Mouse (Mus musculus): Measurements from ENCODE around the gene Gab1. TPM values are rescaled to one million over a fixed set of nuclear protein-coding genes. Genes with fewer than 3 reads are reported as not detected.
A peak's percentile ranks its signal among the peaks of the same experiment; 100 is the strongest.

Gab1 gene
- total and polyA plus RNA-seq, 3 experiments: 32.6 to 40.2 (median 38.3) TPM

GRCm38 (mm10) chr8:80871400-80871799 lies 8.9 kb downstream of the Gab1 start:
- Histone ChIP-seq H3K9ac (ENCODE audit: low read depth, low read length) (no peak overlapping the region), H3K4me3 (no peak overlapping the region), H3K79me2 (replicated peaks; ENCODE audit: control insufficient read depth, insufficient read depth, low read length) (peaks cover 12% of the 10 kb centered on the region), H3K4me1 (ENCODE audit: control insufficient read depth, insufficient read depth, low read length) (peaks cover 29% of the 10 kb centered on the region), H3K36me3 (ENCODE audit: control insufficient read depth, insufficient read depth, low read length) (peaks cover 15% of the 10 kb centered on the region), H3K27ac (no peak overlapping the region), H3K27me3 (ENCODE audit: control insufficient read depth, insufficient read depth, low read length) (no peaks in the 10 kb centered on the region)
- intact Hi-C loops (cut with DNase I): no loop called here
- TF ChIP-seq POLR2A (IDR thresholded peaks at IDR 0.05; ENCODE audit: insufficient read depth, low read depth, low read length) (no peak), EP300 (IDR thresholded peaks at IDR 0.05; ENCODE audit: insufficient read depth, low read depth, low read length) (no peak), CTCF (IDR thresholded peaks at IDR 0.05) (no peak)
- DNase-seq: no peak
- WGBS: 85% methylated on average over 6 of the region's 6 CpGs

- no peak overlapping the region for H3K9ac ChIP-seq (ENCODE audit: low read depth, low read length)
These were observed 9.6 kb downstream of the Gab1 start for GRCm38 (mm10) chr8:80870535-80871204.

GRCm38 (mm10) chr8:80869881-80870328 lies 10.4 kb downstream of the Gab1 start:
- Histone ChIP-seq H3K36me3 (ENCODE audit: control insufficient read depth, insufficient read depth, low read length) (peaks cover 23% of the 10 kb centered on the region), H3K27ac (peak overlapping the region; percentile 78), H3K4me1 (ENCODE audit: control insufficient read depth, insufficient read depth, low read length) (peaks cover 34% of the 10 kb centered on the region), H3K79me2 (replicated peaks; ENCODE audit: control insufficient read depth, insufficient read depth, low read length) (peaks cover 12% of the 10 kb centered on the region), H3K27me3 (ENCODE audit: control insufficient read depth, insufficient read depth, low read length) (no peaks in the 10 kb centered on the region), H3K4me3 (no peak overlapping the region), H3K9ac (ENCODE audit: low read depth, low read length) (no peak overlapping the region)
- TF ChIP-seq CTCF (IDR thresholded peaks at IDR 0.05) (no peak), EP300 (IDR thresholded peaks at IDR 0.05; ENCODE audit: insufficient read depth, low read depth, low read length) (no peak), POLR2A (IDR thresholded peaks at IDR 0.05; ENCODE audit: insufficient read depth, low read depth, low read length) (no peak)
- DNase-seq: no peak
- intact Hi-C loops (cut with DNase I): loop anchor here (5.0 kb wide), 1 partner anchor 53 kb away; no protein-coding TSS in a partner anchor
- 57% methylated on average over 11 of the region's 11 CpGs for WGBS

More at GRCm38 (mm10) chr8:80870535-80871204, 9.6 kb downstream of the Gab1 start:
- no peak for DNase-seq
- TF ChIP-seq CTCF (IDR thresholded peaks at IDR 0.05): no peak
- TF ChIP-seq POLR2A (IDR thresholded peaks at IDR 0.05; ENCODE audit: insufficient read depth, low read depth, low read length): no peak
- no peak for TF ChIP-seq EP300 (IDR thresholded peaks at IDR 0.05; ENCODE audit: insufficient read depth, low read depth, low read length)
- Histone ChIP-seq H3K27me3 (ENCODE audit: control insufficient read depth, insufficient read depth, low read length) (no peaks in the 10 kb centered on the region), H3K27ac (peak overlapping the region; percentile 78), H3K36me3 (ENCODE audit: control insufficient read depth, insufficient read depth, low read length) (peaks cover 22% of the 10 kb centered on the region), H3K4me1 (ENCODE audit: control insufficient read depth, insufficient read depth, low read length) (peaks cover 28% of the 10 kb centered on the region), H3K79me2 (replicated peaks; ENCODE audit: control insufficient read depth, insufficient read depth, low read length) (peaks cover 12% of the 10 kb centered on the region), H3K4me3 (no peak overlapping the region)
- WGBS: 43% methylated on average over 9 of the region's 9 CpGs
- intact Hi-C loops (cut with DNase I): no loop called here

- Histone ChIP-seq H3K4me1 (ENCODE audit: control insufficient read depth, insufficient read depth, low read length) (peaks cover 31% of the 10 kb centered on the region), H3K27me3 (ENCODE audit: control insufficient read depth, insufficient read depth, low read length) (no peaks in the 10 kb centered on the region), H3K9ac (ENCODE audit: low read depth, low read length) (no peak overlapping the region), H3K27ac (peak overlapping the region; percentile 78), H3K79me2 (replicated peaks; ENCODE audit: control insufficient read depth, insufficient read depth, low read length) (peaks cover 11% of the 10 kb centered on the region), H3K36me3 (ENCODE audit: control insufficient read depth, insufficient read depth, low read length) (peaks cover 23% of the 10 kb centered on the region), H3K4me3 (peak overlapping the region; percentile 15; the same call in 1 of the 2 replicates)
- intact Hi-C loops (cut with DNase I): loop anchor here (5.0 kb wide), 1 partner anchor 52 kb away; no protein-coding TSS in a partner anchor
- WGBS: 28% methylated on average over 11 of the region's 11 CpGs
- peak; percentile 63; the same call in 1 of the 2 replicates for TF ChIP-seq EP300 (IDR thresholded peaks at IDR 0.05; ENCODE audit: insufficient read depth, low read depth, low read length)
- no peak for TF ChIP-seq CTCF (IDR thresholded peaks at IDR 0.05)
- peak; percentile 50; the same call in 1 of the 2 replicates for TF ChIP-seq POLR2A (IDR thresholded peaks at IDR 0.05; ENCODE audit: insufficient read depth, low read depth, low read length)
- peak; percentile 56 to 72 for DNase-seq
These were observed 11.5 kb downstream of the Gab1 start for GRCm38 (mm10) chr8:80868801-80869323.

GRCm38 (mm10) chr8:80868006-80868702 lies 12.2 kb downstream of the Gab1 start:
- 59% methylated on average over 12 of the region's 12 CpGs for WGBS
- Histone ChIP-seq H3K79me2 (replicated peaks; ENCODE audit: control insufficient read depth, insufficient read depth, low read length) (peaks cover 11% of the 10 kb centered on the region), H3K4me3 (peak overlapping the region; percentile 15; the same call in 1 of the 2 replicates), H3K9ac (ENCODE audit: low read depth, low read length) (no peak overlapping the region; the same call in none of the 2 replicates), H3K27ac (peak overlapping the region; percentile 78), H3K4me1 (ENCODE audit: control insufficient read depth, insufficient read depth, low read length) (peaks cover 33% of the 10 kb centered on the region), H3K36me3 (ENCODE audit: control insufficient read depth, insufficient read depth, low read length) (peaks cover 26% of the 10 kb centered on the region), H3K27me3 (ENCODE audit: control insufficient read depth, insufficient read depth, low read length) (no peaks in the 10 kb centered on the region)
- no peak for DNase-seq
- no peak for TF ChIP-seq POLR2A (IDR thresholded peaks at IDR 0.05; ENCODE audit: insufficient read depth, low read depth, low read length)
- TF ChIP-seq CTCF (IDR thresholded peaks at IDR 0.05): no peak
- no peak for TF ChIP-seq EP300 (IDR thresholded peaks at IDR 0.05; ENCODE audit: insufficient read depth, low read depth, low read length)
- intact Hi-C loops (cut with DNase I): loop anchor here (5.0 kb wide), 1 partner anchor 51 kb away; no protein-coding TSS in a partner anchor
